Mouse (Mus musculus) neural tube, embryonic 10.5 days (tissue): ENCODE measurements around the gene 1110032A03Rik.

Experiments
- DNase-seq: peaks from one replicate; pipeline ENCODE4 v3.0.0-alpha.2; 2017; ENCODE audit warnings: low spot score; ENCODE audit errors: extremely low spot score

Gene 1110032A03Rik

GRCm38 (mm10) chr9:50774991-50775612, at the start of gene 1110032A03Rik, which contains the start of gene Alg9:
1110032A03Rik (minus strand) TSS chr9:50775520.
Alg9 (plus strand) TSS chr9:50775019.
- DNase-seq = peak; percentile 90

GRCm38 (mm10) chr9:50823779-50824453, 48.6 kb upstream of the 1110032A03Rik start:
- DNase-seq = no peak

GRCm38 (mm10) chr9:50822216-50822615, 46.9 kb upstream of the 1110032A03Rik start:
- DNase-seq = no peak

- no peak for DNase-seq
These were observed 46.3 kb upstream of the 1110032A03Rik start for GRCm38 (mm10) chr9:50821651-50822050.

- no peak for DNase-seq
These were observed 44.4 kb upstream of the 1110032A03Rik start for GRCm38 (mm10) chr9:50819716-50820115.

- no peak for DNase-seq
These were observed 42.7 kb upstream of the 1110032A03Rik start for GRCm38 (mm10) chr9:50818050-50818449.

- no peak for DNase-seq
These were observed 41.2 kb upstream of the 1110032A03Rik start for GRCm38 (mm10) chr9:50816512-50816911.

- DNase-seq = no peak
These were observed 40.3 kb upstream of the 1110032A03Rik start for GRCm38 (mm10) chr9:50815666-50816065.

GRCm38 (mm10) chr9:50813796-50814195, 38.5 kb upstream of the 1110032A03Rik start:
- DNase-seq = no peak

- DNase-seq = no peak
These were observed 36.4 kb upstream of the 1110032A03Rik start for GRCm38 (mm10) chr9:50811746-50812145.

GRCm38 (mm10) chr9:50811187-50811586, 35.9 kb upstream of the 1110032A03Rik start:
- no peak for DNase-seq

- no peak for DNase-seq
These were observed 33.8 kb upstream of the 1110032A03Rik start for GRCm38 (mm10) chr9:50809146-50809545.

GRCm38 (mm10) chr9:50808471-50808870, 33.2 kb upstream of the 1110032A03Rik start:
- no peak for DNase-seq

- DNase-seq = no peak
These were observed 27.8 kb upstream of the 1110032A03Rik start for GRCm38 (mm10) chr9:50803055-50803671.

GRCm38 (mm10) chr9:50800985-50801384, 25.7 kb upstream of the 1110032A03Rik start:
- no peak for DNase-seq

GRCm38 (mm10) chr9:50798368-50798767, 23.0 kb upstream of the 1110032A03Rik start:
- DNase-seq = no peak

- DNase-seq = no peak
These were observed 22.3 kb upstream of the 1110032A03Rik start for GRCm38 (mm10) chr9:50797641-50798040.

- DNase-seq = no peak
These were observed 21.5 kb upstream of the 1110032A03Rik start for GRCm38 (mm10) chr9:50796776-50797175.

- DNase-seq = no peak
These were observed 19.9 kb upstream of the 1110032A03Rik start for GRCm38 (mm10) chr9:50795266-50795665.

GRCm38 (mm10) chr9:50782155-50782554, 6.8 kb upstream of the 1110032A03Rik start:
- peak; percentile 33 for DNase-seq

GRCm38 (mm10) chr9:50776162-50776760, 941 bp upstream of the 1110032A03Rik start:
- no peak for DNase-seq

GRCm38 (mm10) chr9:50775662-50776126, 374 bp upstream of the 1110032A03Rik start:
- DNase-seq = no peak
